Mouse (Mus musculus) urinary bladder, adult 2 months (tissue): ENCODE data around the gene Fam90a1b. TPM values are rescaled to one million over a fixed set of nuclear protein-coding genes. Genes with fewer than 3 reads are reported as not detected.
"Not testable (repeated sequence)": the region's sequence is repeated elsewhere in the genome, so short reads cannot be mapped to it uniquely, and the experiment has no call there.

Experiments
- DNase-seq: peaks from one replicate; pipeline ENCODE4 v3.0.0; 2022; ENCODE audit warnings: low spot score
- polyA plus RNA-seq: library from polyadenylated mRNA; depleted of rRNA; stranded (reverse); fragments of >200 nt; gene quantifications from 2 replicates; pipeline ENCODE4 v1.2.3, GENCODE M21; 2012; rRNA removed

Fam90a1b gene
- not detected in 2 replicates for polyA plus RNA-seq

DNA sequence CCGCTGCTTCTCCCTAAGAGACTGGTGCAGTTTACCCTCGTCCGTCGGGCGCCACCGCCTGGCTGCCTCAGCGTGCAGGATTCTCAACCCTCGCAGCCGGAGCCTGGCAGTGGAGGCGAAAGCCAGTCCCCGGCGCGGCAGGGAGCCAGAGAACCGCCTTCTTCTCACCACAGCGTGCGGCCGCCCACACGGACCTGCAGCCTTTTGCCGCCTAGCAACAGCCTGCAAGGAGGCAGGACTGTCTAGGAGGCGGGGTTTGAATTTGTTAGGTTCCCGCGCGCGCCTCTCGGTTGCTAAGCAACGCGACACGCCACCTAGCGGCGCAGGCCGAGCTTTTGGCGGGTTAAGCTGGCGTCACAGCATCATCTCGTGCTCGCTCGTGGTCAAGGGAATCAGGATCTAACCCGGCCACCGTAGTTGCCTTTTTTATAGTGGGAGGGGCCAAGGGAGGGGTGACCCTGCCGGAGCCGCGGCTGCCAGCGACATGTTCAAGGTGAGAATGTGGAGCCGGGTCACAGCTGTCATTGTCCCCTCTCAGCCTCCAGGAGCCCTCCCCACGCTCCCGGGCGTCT is at the start of gene Fam90a1b, which contains the start of gene Apoo:
TSS of gene Fam90a1b (minus strand) at position 108 of the 572 bp plus-strand sequence.
TSS of gene Apoo (plus strand) at position 448 of the 572 bp plus-strand sequence.
- peak; percentile 85 for DNase-seq

DNA sequence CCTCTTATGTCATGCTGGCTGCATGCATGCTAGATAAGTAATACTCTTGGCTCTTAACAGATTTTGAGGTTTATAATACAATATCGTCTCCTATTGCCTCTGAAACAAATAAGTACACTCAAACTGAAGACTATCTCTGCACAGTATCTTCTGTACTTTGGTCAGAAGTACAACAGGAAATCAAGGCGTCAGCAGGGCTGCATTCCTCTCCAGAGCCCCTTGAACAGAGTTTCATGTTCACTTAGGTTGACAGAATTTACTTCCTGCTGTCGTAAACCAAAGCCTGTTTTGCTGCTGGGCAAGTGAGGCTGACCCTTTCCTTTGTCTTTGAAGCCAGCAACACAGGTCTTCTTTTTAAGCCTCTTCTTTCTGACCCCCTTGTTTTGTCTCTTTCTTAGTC is 42.4 kb upstream of the Fam90a1b start:
- DNase-seq, result no peak

DNA sequence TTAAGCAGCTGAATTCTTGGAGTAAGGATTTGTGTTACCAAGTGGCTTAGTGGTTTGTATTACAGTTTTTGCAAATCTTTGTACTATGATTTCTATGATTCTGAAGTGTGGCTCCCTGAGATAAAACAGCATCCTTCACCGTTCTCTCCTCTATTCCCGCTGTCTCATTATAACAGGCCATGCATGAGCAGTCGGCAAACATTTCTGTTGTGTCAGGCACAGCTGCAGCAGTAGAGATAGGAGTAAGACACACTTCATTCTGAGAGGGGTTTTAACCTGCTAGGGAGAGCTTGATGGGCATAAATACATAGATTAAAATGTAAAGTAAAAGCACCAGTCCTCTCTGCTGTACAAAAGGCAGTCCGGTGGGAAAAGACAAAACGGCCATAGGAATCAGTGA is 12.2 kb upstream of the Fam90a1b start:
- no peak for DNase-seq

DNA sequence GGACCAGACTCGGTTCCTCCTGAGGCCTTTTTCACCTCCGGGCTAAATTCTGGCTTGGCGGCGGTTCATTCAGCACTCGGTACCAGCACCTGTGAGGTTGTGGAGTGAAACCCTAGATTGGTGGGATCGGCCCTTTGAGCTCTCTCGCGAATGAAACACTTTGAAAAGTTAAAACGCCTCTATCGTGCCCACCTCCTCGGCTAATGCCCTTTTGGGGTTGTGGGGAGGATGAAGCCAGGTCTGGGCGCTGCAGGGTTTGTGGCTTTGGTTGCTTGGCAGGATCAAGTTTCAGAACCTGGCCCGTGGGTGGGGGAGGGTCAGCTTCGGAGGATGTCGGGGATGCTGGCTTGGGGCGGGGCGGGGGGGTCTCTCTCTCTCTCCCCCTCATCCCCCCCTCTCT is 671 bp upstream of the Fam90a1b start:
- no peak for DNase-seq

DNA sequence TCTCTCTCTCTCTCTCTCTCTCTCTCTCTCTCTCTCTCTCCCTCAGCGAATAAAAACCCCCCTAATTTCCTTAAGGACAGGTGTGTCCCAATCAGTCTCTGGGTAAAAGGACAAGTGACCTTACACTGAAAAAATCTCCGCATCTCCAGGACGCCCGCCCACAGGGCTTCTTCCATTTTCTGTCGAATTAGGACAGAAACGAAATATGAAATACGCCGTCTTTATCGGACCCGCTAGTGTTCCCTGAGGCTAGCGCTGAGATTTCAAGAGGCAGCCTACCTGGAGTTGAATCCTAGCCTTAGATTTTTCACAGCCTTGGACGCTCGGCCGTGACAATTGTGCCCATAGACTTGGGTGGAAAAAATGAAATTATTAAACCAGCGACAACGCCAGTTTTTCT is 548 bp downstream of the Fam90a1b start:
- no peak for DNase-seq

DNA sequence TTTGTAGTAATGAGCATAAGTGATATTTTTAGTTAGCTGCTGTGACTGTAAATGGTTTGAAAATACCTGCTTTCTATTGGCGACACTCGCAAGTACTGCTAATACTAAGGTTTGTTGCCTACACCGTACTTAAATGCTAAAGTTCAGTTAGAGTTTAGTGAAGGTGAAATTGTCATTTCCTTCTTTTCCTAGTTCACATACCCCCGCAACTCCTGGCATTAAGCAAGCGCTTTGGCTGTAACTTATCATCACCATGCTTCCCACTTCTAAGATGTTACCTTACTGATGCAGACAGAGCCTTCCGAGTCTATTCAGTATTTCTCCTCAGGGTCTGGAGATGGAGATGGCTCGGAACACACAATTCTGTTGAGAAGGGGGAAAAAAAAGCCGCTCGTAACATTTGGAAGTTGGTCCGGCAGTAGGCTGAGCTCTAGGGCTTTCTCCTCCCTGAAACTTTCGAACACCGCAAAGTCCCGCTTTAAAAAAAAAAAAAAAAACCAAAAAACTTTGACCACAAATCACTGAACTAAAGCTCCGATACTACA is 1.1 kb downstream of the Fam90a1b start:
- no peak for DNase-seq

DNA sequence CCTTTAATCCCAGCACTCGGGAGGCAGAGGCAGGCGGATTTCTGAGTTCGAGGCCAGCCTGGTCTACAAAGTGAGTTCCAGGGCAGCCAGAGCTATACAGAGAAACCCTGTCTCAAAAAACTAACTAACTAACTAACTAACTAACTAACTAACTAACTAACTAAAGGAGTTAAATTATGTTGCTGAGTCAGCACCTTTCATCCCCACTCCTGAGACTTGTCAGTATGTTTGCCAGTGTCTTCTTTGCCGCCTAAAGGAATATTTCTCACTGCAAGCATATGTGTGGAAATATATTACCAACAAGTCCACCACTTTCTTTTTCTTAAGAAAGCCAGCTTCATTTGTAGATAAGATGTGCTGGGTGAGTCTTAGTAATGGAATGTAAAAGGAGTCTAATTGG is 22.9 kb downstream of the Fam90a1b start:
- not testable (repeated sequence) for DNase-seq

DNA sequence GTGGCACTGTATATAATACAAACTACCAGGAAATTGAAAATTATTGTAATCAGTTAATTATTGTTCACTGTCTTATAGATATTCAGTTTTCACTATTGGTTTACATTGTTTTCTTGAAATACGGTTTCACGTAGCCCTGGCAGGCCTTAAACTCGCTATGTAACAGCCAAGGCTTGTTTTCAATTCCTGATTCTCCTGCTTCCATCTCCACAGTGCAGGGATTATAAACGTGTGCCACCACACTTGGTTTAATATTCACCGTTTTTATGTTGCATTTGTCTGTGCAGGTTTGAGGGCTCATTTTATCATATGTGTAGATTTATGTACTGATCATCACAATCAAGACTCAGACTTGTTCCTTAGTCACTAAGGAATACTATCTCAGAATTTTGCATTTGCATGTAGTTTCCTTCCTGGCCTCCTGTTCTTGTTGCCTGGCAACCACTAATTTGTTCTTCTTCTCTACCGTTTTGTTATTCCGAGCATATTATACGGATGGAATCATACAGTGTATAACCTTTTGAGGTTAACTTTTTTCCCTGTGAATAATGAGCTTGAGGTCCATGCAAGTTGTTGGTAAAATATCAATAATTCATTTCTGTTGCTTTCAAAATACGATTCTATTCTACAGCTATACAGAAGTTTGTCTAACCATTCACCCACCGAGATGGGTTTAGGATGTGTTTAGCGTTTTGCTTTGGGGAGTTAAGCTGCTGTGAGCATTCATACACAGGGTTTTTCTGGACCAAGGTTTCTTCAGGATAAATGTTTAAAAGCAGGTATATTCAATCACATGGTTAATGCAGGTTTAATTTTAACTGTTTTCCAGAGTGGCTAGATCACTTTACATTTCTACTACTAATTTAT is 45.3 kb downstream of the Fam90a1b start:
- no peak for DNase-seq

Other genes starting within 250 kb of the Fam90a1b start
- 11.2 and 11.3 TPM in 2 replicates for gene Zfx, start 243.1 kb downstream of the Fam90a1b start, polyA plus RNA-seq
- gene Eif2s3x, start 153.9 kb downstream of the Fam90a1b start, polyA plus RNA-seq, result 69.7 and 82.5 TPM in 2 replicates
- 3.9 and 4.5 TPM in 2 replicates for gene Klhl15, start 132.2 kb downstream of the Fam90a1b start, polyA plus RNA-seq
- gene Apoo, start 340 bp upstream of the Fam90a1b start, polyA plus RNA-seq, result 20.6 and 22.7 TPM in 2 replicates
- gene Maged1, start 175.4 kb upstream of the Fam90a1b start, polyA plus RNA-seq, result 240 and 245 TPM in 2 replicates